Mouse (Mus musculus) heart, adult 2 months (tissue): ENCODE measurements around the gene Als2cl. TPM values are rescaled to one million over a fixed set of nuclear protein-coding genes. Genes with fewer than 3 reads are reported as not detected.

Experiments used
- DNase-seq, 2 experiments: peaks; one replicate each; pipeline ENCODE4 v3.0.0; 2021
- H3K27ac ChIP-seq: fragments of 200-600 bp; 2 replicates; pipeline ENCODE4 v1.8.1; 2022
- H3K27me3 ChIP-seq: fragments of 200-500 bp; 2 replicates; pipeline ENCODE4 v1.6.1; 2012; ENCODE audit warnings: mild to moderate bottlenecking, low read length, inconsistent platforms, mixed read lengths; ENCODE audit not compliant: control insufficient read depth, insufficient read depth
- H3K36me3 ChIP-seq: fragments of 200-500 bp; 2 replicates; pipeline ENCODE4 v1.6.1; 2012; ENCODE audit warnings: low read length, inconsistent platforms; ENCODE audit not compliant: control insufficient read depth, insufficient read depth
- H3K4me1 ChIP-seq: fragments of 200-500 bp; 2 replicates; pipeline ENCODE4 v1.6.1; 2011; ENCODE audit warnings: low read length; ENCODE audit not compliant: control insufficient read depth, insufficient read depth
- H3K4me3 ChIP-seq: fragments of 200-600 bp; 2 replicates; pipeline ENCODE4 v1.8.1; 2022
- H3K79me2 ChIP-seq: fragments of 200-500 bp; replicated peaks from 2 replicates; pipeline ENCODE4 v1.6.1; 2012; ENCODE audit warnings: mild to moderate bottlenecking, inconsistent platforms, low read length, moderate library complexity, mixed read lengths; ENCODE audit not compliant: control insufficient read depth, insufficient read depth
- H3K9ac ChIP-seq: fragments of 200-500 bp; 2 replicates; pipeline ENCODE4 v1.6.1; 2012; ENCODE audit warnings: low read depth, mild to moderate bottlenecking, control low read depth, inconsistent platforms, low read length, mixed read lengths
- CTCF ChIP-seq: fragments of 200-600 bp; IDR thresholded peaks from 2 replicates; pipeline ENCODE4 v1.8.1; 2022; ENCODE audit warnings: antibody characterized with exemption, mild to moderate bottlenecking, moderate library complexity
- EP300 ChIP-seq: fragments of 200-500 bp; IDR thresholded peaks from 2 replicates; pipeline ENCODE4 v1.6.1; 2011; ENCODE audit warnings: low read depth, low read length, control low read depth; ENCODE audit not compliant: insufficient read depth
- POLR2A ChIP-seq: fragments of 200-500 bp; IDR thresholded peaks from 2 replicates; pipeline ENCODE4 v1.6.1; 2011; ENCODE audit warnings: mild to moderate bottlenecking, low read depth, low read length, control low read depth; ENCODE audit not compliant: insufficient read depth
- WGBS: fragments of 180-500 bp; shearing (Covaris S2); methylation state at CpG from one replicate; pipeline ENCODE4 v1.1.7; 2018; 5-methylcytosine and 5-hydroxymethylcytosine counted together
- intact Hi-C: fragments of 180-260 bp; cut with DNase I; formaldehyde crosslinking; loops from one replicate; pipeline ENCODE4 v1.15.1; 2025
- microRNA-seq, 2 experiments: library from miRNA; unstranded; fragments of <30 nt; microRNA quantifications; one replicate each; pipeline ENCODE4 v1.2.0; 2021
- polyA plus RNA-seq: library from polyadenylated mRNA; depleted of rRNA; stranded (reverse); fragments of >200 nt; gene quantifications from 2 replicates; pipeline ENCODE4 v1.2.3, GENCODE M21; 2012; rRNA removed
- total RNA-seq, 2 experiments: library from RNA; stranded (reverse); gene quantifications; 2 replicates each; pipeline ENCODE4 v1.2.3; 2021

Als2cl gene
- total and polyA plus RNA-seq, 3 experiments, result 13.7 to 25.7 (median 14.2) TPM

- Histone ChIP-seq H3K36me3 (no peaks in the 10 kb centered on the region), H3K9ac (no peak overlapping the region), H3K4me1 (peaks cover 1% of the 10 kb centered on the region), H3K27me3 (no peaks in the 10 kb centered on the region), H3K4me3 (no peak overlapping the region), H3K79me2 (no peaks in the 10 kb centered on the region), H3K27ac (no peak overlapping the region)
- DNase-seq, result no peak
- TF ChIP-seq EP300, result no peak
- no peak for TF ChIP-seq CTCF
- no peak for TF ChIP-seq POLR2A
- intact Hi-C loops, result no loop called here
- 74% methylated on average over 20 of the region's 20 CpGs for WGBS
These were observed 66.9 kb downstream of the Als2cl start for GRCm38 (mm10) chr9:110946548-110947044.

GRCm38 (mm10) chr9:110947261-110947661 lies 67.6 kb downstream of the Als2cl start:
- no peaks in the 10 kb centered on the region for H3K79me2 ChIP-seq
- no peak for DNase-seq
- WGBS, result 59% methylated on average over 6 of the region's 6 CpGs
- TF ChIP-seq CTCF (no peak), EP300 (no peak), POLR2A (no peak)
- peaks cover 1% of the 10 kb centered on the region for H3K4me1 ChIP-seq
- no peaks in the 10 kb centered on the region for H3K27me3 ChIP-seq
- H3K36me3 ChIP-seq, result no peaks in the 10 kb centered on the region
- intact Hi-C loops, result no loop called here
- no peak overlapping the region for H3K4me3 ChIP-seq
- H3K9ac ChIP-seq, result no peak overlapping the region
- H3K27ac ChIP-seq, result no peak overlapping the region

DNA sequence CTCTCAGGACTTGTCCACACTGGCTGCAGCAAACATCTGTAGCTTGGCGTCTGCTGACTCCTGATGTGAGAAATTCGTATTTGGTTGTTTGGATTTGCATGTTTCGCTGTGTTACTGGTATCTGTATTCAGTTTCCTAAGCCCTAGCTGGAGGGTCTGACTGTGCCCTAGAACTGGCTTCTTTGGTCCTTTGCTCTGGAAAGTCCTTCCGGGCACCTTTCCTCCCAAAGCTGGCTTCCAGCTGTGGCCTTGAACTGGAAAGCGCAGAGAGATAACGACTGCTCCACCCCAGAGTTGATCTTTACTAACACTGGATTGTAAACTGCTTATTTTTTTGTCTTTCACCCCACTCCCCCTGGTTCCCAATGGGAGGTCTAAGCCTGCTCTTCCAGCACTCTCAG lies 68.2 kb downstream of the Als2cl start:
- Histone ChIP-seq H3K27ac (no peak overlapping the region), H3K79me2 (no peaks in the 10 kb centered on the region), H3K9ac (no peak overlapping the region), H3K36me3 (no peaks in the 10 kb centered on the region), H3K27me3 (no peaks in the 10 kb centered on the region), H3K4me3 (no peak overlapping the region), H3K4me1 (peaks cover 1% of the 10 kb centered on the region)
- TF ChIP-seq POLR2A (no peak), CTCF (no peak), EP300 (no peak)
- DNase-seq, result no peak
- intact Hi-C loops, result no loop called here
- WGBS, result 85% methylated on average over 6 of the region's 6 CpGs

- Histone ChIP-seq H3K9ac (no peak overlapping the region), H3K27ac (peak overlapping the region; percentile 40; the same call in 1 of the 2 replicates), H3K4me1 (peaks cover 1% of the 10 kb centered on the region), H3K36me3 (no peaks in the 10 kb centered on the region), H3K79me2 (no peaks in the 10 kb centered on the region), H3K4me3 (no peak overlapping the region), H3K27me3 (no peaks in the 10 kb centered on the region)
- intact Hi-C loops, result no loop called here
- WGBS, result 51% methylated on average over 8 of the region's 8 CpGs
- no peak for DNase-seq
- TF ChIP-seq EP300 (no peak), CTCF (no peak), POLR2A (no peak)
These were observed 69.2 kb downstream of the Als2cl start for GRCm38 (mm10) chr9:110948813-110949310.

DNA sequence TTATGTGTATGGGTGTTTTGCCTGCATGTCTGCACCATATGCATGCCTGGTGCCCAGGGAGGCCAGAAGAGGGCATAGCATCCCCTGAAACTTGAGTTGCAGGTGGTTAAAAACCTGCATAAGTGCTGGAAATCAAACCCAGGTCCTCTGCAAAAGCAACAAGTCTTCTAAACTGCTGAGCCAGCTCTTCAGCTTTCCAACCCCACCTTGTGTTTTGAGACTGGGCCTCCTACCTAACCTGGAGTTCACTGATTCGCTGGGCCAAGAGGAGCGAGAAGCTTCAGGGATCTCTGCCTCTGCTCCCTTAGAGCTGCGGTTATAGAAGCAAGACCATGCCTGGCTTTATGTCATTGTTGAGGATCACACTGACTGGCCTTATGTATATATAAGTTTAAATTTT lies 70.4 kb downstream of the Als2cl start:
- Histone ChIP-seq H3K27me3 (no peaks in the 10 kb centered on the region), H3K27ac (no peak overlapping the region), H3K79me2 (no peaks in the 10 kb centered on the region), H3K9ac (no peak overlapping the region), H3K36me3 (no peaks in the 10 kb centered on the region), H3K4me3 (no peak overlapping the region), H3K4me1 (peaks cover 1% of the 10 kb centered on the region)
- no peak for TF ChIP-seq POLR2A
- TF ChIP-seq EP300, result no peak
- no peak for TF ChIP-seq CTCF
- intact Hi-C loops, result no loop called here
- DNase-seq, result no peak
- WGBS, result 96% methylated on average over 3 of the region's 3 CpGs

Small RNA genes within 50 kb of the gene (microRNA-seq; reads per million reads assigned to microRNA genes)
- 0 reads per million in 2 experiments for gene Gm24269

Other genes with a start within 250 kb of the Als2cl start
- gene Nbeal2, start 225.7 kb upstream of the Als2cl start, total RNA-seq, result 1 to 10 TPM; 7.6 to 8.5 TPM
- 18.4 and 18.8 TPM in 2 replicates for gene Nbeal2, start 225.7 kb upstream of the Als2cl start, polyA plus RNA-seq
- gene Ccdc12, start 223.4 kb upstream of the Als2cl start, total RNA-seq, result 10 to 100 TPM; 54.1 to 66.1 TPM
- gene Ccdc12, start 223.4 kb upstream of the Als2cl start, polyA plus RNA-seq, result 91.3 and 94.8 TPM in 2 replicates
- gene Myl3, start 138.0 kb upstream of the Als2cl start, total RNA-seq, result over 10,000 TPM in 1 of 2 experiments, 1,000 to 10,000 TPM in 1; 9,326 to 11,139 TPM
- gene Myl3, start 138.0 kb upstream of the Als2cl start, polyA plus RNA-seq, result 9,227 and 12,279 TPM in 2 replicates
- gene Pth1r, start 132.7 kb upstream of the Als2cl start, total RNA-seq, result 1 to 10 TPM; 6.0 to 7.0 TPM
- 10.3 and 12.6 TPM in 2 replicates for gene Pth1r, start 132.7 kb upstream of the Als2cl start, polyA plus RNA-seq
- gene Prss42, start 81.7 kb upstream of the Als2cl start, total RNA-seq, result not detected
- gene Prss42, start 81.7 kb upstream of the Als2cl start, polyA plus RNA-seq, result not detected in 2 replicates
- not detected for gene Prss44, start 65.9 kb upstream of the Als2cl start, total RNA-seq
- gene Prss44, start 65.9 kb upstream of the Als2cl start, polyA plus RNA-seq, result 0.06 TPM in 1 of 2 replicates, not detected in the other
- not detected for gene Prss43, start 53.2 kb upstream of the Als2cl start, total RNA-seq
- gene Prss43, start 53.2 kb upstream of the Als2cl start, polyA plus RNA-seq, result not detected in 2 replicates
- gene Prss45, start 45.3 kb upstream of the Als2cl start, total RNA-seq, result not detected
- 0.18 TPM in 1 of 2 replicates, not detected in the other for gene Prss45, start 45.3 kb upstream of the Als2cl start, polyA plus RNA-seq
- not detected for gene Prss46, start 35.4 kb upstream of the Als2cl start, total RNA-seq
- 0.18 TPM in 1 of 2 replicates, not detected in the other for gene Prss46, start 35.4 kb upstream of the Als2cl start, polyA plus RNA-seq
- not detected for gene Prss50, start 21.9 kb upstream of the Als2cl start, total RNA-seq
- not detected in 2 replicates for gene Prss50, start 21.9 kb upstream of the Als2cl start, polyA plus RNA-seq
- 1 to 10 TPM; 1.3 to 1.7 TPM for gene Tmie, start 243 bp downstream of the Als2cl start, total RNA-seq
- gene Tmie, start 243 bp downstream of the Als2cl start, polyA plus RNA-seq, result 1.00 and 1.1 TPM in 2 replicates
- gene Fam240a, start 37.0 kb downstream of the Als2cl start, total RNA-seq, result not detected
- gene Fam240a, start 37.0 kb downstream of the Als2cl start, polyA plus RNA-seq, result not detected in 2 replicates
- not detected for gene Tdgf1, start 66.3 kb downstream of the Als2cl start, total RNA-seq
- not detected in 2 replicates for gene Tdgf1, start 66.3 kb downstream of the Als2cl start, polyA plus RNA-seq
- gene Lrrc2, start 71.7 kb downstream of the Als2cl start, total RNA-seq, result 100 to 1,000 TPM; 223 to 289 TPM
- gene Lrrc2, start 71.7 kb downstream of the Als2cl start, polyA plus RNA-seq, result 57.3 and 69.4 TPM in 2 replicates
- gene Rtp3, start 110.7 kb downstream of the Als2cl start, total RNA-seq, result 1 to 10 TPM; 3.5 to 3.8 TPM
- gene Rtp3, start 110.7 kb downstream of the Als2cl start, polyA plus RNA-seq, result 7.9 and 12.4 TPM in 2 replicates
- gene Ltf, start 139.4 kb downstream of the Als2cl start, total RNA-seq, result not detected
- gene Ltf, start 139.4 kb downstream of the Als2cl start, polyA plus RNA-seq, result 0.32 and 20.1 TPM in 2 replicates
- 10 to 100 TPM in 1 of 2 experiments, 1 to 10 TPM in 1; 7.5 to 16.3 TPM for gene Ccrl2, start 177.6 kb downstream of the Als2cl start, total RNA-seq
- 16.0 and 20.1 TPM in 2 replicates for gene Ccrl2, start 177.6 kb downstream of the Als2cl start, polyA plus RNA-seq
- gene Lrrfip2, start 237.7 kb downstream of the Als2cl start, total RNA-seq, result 10 to 100 TPM; 83.6 to 84.1 TPM
- gene Lrrfip2, start 237.7 kb downstream of the Als2cl start, polyA plus RNA-seq, result 33.5 and 61.2 TPM in 2 replicates